Mouse (Mus musculus) R1 (cell line): ENCODE results near the gene Scrn2.
A peak's percentile ranks its signal among the peaks of the same experiment; 100 is the strongest.

Experiments used
- DNase-seq: peaks from one replicate; pipeline ENCODE4 v3.0.0-alpha.2; 2018; ENCODE audit warnings: low read depth, low spot score

Gene Scrn2

DNA sequence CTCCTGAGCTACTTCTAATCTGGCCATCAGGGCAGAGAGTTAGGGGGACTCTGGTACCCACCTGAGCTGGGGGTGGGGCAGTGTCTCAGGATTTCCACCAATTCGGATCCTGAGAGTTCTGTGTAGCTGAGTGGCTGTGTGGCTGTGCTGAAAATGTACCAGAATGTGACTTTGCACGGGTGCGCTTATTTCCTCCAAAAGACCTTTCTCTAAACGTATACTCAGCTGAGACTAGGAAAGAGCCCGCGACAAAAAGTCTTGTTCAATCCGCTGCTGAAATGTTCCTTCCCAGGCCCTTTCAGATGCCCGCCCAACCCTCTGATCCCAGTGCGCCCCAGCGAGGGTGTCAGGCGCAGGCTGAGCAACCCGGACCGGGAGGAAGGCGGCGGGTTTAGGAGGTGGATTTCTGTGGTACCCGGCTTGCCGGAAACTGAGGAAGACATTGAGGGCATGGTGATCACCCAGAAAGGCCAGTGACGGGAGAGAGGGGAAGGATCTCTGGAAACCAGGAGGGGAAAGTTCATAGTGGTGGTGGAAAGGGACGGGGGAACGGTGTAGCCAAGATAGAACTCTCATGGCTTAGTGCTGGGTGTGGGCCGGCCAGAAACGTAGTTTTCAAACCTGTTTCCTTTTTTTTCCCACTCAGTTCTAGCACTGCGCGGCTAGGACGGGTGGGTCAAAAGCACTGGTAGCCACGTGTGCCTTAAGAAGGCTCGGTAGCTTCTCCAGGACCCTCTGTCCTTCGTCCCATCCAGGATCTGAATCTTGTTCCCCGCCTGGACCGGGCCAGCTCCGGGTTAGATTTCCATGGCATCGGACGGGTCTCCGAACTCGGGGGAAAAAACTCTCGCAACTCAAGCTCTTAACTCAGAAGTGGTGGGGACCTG lies 11.8 kb upstream of the Scrn2 start:
- peak; percentile 46 for DNase-seq

DNA sequence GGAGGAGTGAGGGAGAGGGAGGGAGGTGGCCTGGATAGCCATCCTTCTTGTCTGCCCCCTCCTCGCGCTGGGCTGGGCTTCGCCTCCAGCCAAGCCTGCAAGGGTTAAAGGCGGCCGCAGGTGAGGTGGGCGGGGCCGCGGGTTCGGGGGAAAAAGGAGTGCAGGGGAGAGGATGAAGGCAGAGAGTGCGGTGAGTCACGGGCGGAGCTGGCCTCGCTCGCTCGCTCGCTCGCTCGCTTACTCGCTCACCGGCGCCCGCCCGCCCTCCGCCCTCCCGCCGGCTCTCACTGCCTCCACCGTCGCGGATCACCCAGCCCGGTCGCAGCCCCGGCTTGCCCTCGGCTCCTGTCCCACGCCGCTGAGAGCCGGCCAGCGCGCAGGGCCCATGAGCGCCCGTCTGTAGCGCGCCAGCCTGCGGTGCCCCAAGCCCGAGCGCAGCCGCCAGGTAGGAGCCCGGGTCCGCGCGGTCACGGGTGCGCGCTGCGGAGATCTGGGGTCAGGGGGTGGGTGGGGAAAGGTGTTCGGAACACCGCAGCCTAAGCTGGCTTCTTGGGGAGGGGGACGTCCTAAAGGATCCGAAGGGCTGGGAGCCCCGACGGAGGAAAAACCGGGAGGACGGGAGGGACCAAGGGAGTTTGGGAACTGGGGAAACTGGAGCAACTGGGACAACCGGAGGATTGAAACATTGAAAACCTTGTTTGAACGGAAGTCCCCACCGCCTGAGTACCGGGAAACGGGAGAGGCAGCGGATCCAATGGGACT lies 11.0 kb upstream of the Scrn2 start:
- peak; percentile 79 for DNase-seq

- no peak for DNase-seq
Observed at GRCm38 (mm10) chr11:97019345-97019708, 10.4 kb upstream of the Scrn2 start.

DNA sequence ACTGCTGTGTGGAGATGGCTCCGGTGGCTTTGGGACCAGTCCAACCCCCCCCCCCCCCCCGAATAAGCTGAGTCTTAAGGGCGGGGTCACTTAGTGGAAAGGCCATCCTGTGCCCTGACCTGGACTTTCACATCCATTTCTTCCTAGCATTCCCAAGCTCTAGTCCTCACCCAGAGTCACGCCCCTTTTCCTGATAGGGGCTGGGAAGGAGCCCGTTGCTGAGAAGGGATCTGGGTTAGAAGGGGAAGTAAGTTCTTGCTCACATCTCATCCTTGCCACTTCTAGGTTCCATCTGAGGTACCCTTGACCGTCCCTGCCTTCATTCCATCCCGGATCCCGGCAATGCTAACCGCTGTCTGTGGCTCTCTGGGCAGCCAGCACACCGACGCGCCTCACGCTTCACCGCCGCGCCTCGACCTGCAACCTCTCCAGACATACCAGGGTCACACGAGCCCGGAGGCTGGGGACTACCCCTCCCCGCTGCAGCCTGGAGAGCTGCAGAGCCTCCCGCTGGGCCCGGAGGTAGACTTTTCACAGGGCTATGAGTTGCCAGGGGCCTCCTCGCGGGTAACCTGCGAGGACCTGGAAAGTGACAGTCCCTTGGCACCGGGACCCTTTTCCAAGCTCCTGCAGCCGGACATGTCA lies 8.5 kb upstream of the Scrn2 start:
- peak; percentile 66 for DNase-seq

DNA sequence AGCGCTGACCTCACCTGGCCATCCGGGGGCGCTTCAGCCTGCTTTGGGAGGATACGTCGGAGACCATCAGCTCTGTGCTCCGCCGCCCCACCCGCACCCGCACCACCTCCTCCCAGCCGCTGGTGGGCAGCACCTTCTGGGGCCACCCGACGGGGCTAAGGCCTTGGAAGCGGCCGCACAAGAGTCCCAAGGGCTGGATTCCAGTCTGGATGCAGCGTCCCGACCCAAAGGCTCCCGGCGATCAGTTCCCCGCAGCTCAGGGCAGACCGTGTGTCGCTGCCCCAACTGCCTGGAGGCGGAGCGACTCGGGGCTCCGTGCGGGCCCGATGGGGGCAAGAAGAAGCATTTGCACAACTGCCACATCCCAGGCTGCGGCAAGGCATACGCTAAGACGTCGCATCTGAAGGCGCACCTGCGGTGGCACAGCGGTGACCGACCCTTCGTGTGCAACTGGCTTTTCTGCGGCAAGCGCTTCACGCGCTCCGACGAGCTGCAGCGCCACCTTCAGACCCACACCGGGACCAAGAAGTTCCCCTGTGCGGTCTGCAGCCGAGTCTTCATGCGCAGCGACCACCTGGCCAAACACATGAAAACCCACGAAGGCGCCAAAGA lies 7.8 kb upstream of the Scrn2 start:
- peak; percentile 93 for DNase-seq

DNA sequence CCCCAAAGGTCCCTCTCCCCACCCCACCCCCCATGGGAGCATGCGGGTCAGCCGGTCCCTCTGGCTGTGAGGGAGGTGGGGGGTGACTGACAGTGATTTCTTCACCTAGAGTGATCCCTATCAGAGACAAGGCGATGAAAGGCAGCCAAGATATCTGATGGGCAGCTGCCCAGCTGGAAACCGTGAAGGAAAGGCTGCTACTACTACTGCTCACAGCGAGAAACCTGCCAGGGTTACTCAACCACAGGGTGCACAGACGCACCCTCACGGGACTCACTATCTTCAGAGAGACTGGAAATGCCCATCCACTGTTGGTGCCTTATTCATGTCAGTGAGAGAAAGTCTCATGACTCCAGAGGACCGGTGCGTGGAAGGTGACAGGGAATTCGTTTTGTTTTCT lies 4.8 kb upstream of the Scrn2 start:
- DNase-seq, result no peak

GRCm38 (mm10) chr11:97025721-97026344 lies 3.9 kb upstream of the Scrn2 start:
- peak; percentile 94 for DNase-seq

DNA sequence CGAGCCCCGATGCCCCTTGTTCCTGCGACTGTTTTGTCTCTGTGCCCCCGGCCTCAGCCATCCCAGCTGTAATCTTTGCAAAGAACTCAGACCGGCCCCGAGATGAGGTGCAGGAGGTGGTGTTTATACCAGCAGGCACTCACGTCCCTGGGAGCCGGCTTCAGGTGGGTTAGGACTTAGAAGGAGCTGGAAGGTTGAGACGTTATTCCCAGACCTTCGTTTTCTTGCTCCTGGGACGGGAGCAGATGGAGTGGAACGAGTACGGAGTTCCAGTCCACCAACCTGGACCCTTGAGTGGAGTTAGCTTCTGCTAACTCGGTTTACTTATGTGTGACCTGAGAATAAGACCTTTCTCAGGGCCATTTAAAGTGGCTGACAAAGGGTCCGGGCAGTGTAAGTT lies 688 bp downstream of the Scrn2 start:
- DNase-seq, result no peak

- no peak for DNase-seq
Observed at GRCm38 (mm10) chr11:97031977-97032376, 2.2 kb downstream of the Scrn2 start.

GRCm38 (mm10) chr11:97032499-97032898 lies 2.8 kb downstream of the Scrn2 start:
- no peak for DNase-seq

DNA sequence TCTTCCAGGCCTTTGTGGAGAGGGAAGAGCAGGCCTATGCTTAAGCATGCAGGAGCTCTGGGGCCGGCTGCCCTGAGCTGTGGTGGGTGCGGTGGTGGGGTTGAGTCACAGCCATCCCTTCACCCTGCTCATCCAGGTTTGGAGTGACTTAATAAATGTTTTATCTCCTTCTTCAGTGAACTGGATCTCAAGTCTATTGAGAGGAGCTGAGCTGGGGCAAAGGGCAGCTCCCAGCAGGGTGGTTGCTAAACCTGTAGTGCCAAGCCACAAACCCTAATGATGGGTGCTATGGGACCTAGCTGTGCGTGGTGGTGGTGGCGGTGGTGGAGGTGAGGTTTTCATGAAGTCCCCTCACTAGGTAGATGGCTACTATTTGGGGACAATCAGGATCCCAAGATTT lies 4.0 kb downstream of the Scrn2 start:
- DNase-seq, result no peak

- DNase-seq, result no peak
Observed at GRCm38 (mm10) chr11:97036141-97036540, 6.4 kb downstream of the Scrn2 start.

- DNase-seq, result no peak
Observed at GRCm38 (mm10) chr11:97038881-97039280, 9.1 kb downstream of the Scrn2 start.

GRCm38 (mm10) chr11:97040301-97041021 lies 10.7 kb downstream of the Scrn2 start:
- DNase-seq, result no peak

GRCm38 (mm10) chr11:97041022-97041899 lies 11.5 kb downstream of the Scrn2 start, which contains the start of the genes Lrrc46 and Mrpl10:
Gene Lrrc46, minus strand, starts transcription at chr11:97041407.
Gene Mrpl10, plus strand, starts transcription at chr11:97041560.
- peak; percentile 96 for DNase-seq

DNA sequence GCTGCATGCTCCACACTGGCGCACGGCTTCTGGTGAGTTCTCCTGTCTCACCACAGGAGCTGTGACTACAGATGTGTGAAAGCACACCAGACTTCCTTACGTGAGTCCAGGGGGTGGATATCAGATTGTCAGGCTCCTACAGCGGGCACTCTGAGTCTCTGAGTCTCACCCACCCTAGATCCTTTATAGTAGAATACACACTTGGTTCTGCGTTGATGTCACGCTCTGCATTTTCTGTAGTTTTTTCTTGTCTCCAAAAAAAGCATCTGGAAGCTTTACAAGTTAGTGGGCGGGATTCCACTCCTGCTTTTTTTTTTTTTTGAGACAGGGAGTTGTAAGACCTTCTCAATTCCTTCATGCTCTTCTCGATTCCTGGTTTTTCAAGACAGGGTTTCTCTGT lies 15.2 kb downstream of the Scrn2 start:
- no peak for DNase-seq

DNA sequence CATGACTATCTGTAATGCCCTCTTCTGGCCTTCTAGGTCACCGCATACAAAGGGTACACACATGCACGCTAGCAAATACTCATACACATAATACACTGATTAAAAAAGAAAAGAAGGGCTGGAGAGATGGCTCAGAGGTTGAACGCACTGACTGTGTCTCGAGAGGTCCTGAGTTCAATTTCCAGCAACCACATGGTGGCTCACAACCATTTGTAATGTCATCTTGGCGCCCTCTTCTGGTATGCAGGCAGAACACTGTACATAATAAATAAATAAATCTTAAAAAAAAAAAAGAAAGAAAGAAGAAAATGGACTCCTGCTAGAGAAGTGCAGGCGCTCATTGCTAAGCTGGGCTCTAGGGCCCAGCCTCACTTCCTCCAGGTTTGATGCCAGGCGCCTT lies 16.1 kb downstream of the Scrn2 start:
- DNase-seq, result peak; percentile 78

DNA sequence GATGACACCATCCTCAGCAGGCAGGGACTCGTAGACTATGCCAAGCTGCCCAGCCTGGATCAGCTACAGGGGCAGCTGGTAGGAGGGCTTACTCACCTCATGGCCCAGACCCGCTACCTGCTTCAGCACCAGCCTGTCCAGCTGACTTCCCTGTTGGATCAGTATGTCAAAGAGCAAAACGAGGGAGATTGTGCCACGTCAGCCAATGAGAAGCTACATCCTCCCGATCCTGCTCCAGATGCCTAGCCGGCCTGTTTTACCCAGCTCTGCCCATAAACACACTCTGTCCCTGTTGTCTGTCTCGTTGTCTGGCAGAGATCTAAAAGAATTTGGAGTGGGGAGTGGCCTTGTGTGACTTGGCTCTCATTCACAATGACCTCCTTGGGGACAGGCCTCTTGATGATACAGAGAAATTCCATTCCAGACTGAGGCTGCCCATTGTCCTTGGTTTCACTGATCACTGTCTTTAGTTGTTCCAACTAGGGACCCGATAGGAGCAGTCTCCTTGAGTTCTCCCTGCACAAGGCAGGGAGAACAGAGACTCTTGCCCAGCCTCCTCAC lies 18.4 kb downstream of the Scrn2 start:
- no peak for DNase-seq

DNA sequence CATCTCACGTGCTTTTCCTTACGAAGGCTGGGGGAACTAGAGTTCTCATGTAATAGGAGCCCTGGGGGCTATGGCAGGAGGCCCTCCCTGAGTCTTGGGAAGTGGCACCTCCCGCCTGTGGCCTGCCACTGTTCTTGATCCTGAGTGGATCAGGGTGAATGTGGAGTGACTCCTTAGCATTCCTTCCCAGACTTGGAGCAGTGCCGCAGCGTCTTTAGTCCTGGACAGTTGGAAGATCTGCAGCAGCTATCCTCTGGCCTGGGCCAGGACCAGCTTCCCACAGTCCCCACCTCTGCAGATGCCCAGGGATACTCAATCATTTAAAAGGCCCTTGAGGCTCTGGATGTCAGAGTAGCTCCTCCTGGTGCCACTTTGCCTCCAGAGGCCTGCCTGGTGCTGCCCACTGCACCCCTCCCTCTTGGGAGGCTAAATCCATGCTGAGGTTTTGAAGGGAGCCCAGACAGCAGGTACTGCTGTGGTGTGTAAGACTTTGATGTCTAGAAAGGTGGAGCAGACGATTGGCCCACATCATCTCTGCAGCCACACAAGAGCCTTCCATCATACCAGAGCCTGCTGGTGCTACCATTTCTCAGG lies 19.9 kb downstream of the Scrn2 start:
- no peak for DNase-seq
